Mouse (Mus musculus) adrenal gland, postnatal 14 days (tissue): ENCODE data around the gene Lrrk2. TPM values are rescaled to one million over a fixed set of nuclear protein-coding genes. Genes with fewer than 3 reads are reported as not detected.

Source experiments
- DNase-seq: peaks from one replicate; pipeline ENCODE4 v3.0.0; 2021; ENCODE audit warnings: mixed read lengths
- long read RNA-seq, 2 experiments: library from polyadenylated mRNA; stranded (forward); transcript quantifications; one replicate each; pipeline ENCODE4 v2.0.0; 2021
- total RNA-seq: library from RNA; stranded (reverse); gene quantifications from 2 replicates; pipeline ENCODE4 v1.2.3, GENCODE M21; 2021

Gene Lrrk2
- 31.0 and 44.6 TPM in 2 replicates for total RNA-seq
- long read RNA-seq, experiment 1, full-length matches to known transcripts = 6 of 20 reads
- long read RNA-seq, experiment 1, partial matches to known transcripts = 9 of 20 reads
- long read RNA-seq, experiment 1, other reads (novel, unspliced or antisense) = 5 of 20 reads
- long read RNA-seq, experiment 2, partial matches to known transcripts = 8 of 11 reads
- long read RNA-seq, experiment 2, other reads (novel, unspliced or antisense) = 1 of 11 reads

GRCm38 (mm10) chr15:91672645-91673568 is at the start of gene Lrrk2:
Gene Lrrk2, plus strand, starts transcription at chr15:91673175.
- peak; percentile 96 for DNase-seq

- no peak for DNase-seq
Measured at GRCm38 (mm10) chr15:91624475-91624874, 48.5 kb upstream of the Lrrk2 start.

- DNase-seq = no peak
Measured at GRCm38 (mm10) chr15:91629137-91629536, 43.8 kb upstream of the Lrrk2 start.

DNA sequence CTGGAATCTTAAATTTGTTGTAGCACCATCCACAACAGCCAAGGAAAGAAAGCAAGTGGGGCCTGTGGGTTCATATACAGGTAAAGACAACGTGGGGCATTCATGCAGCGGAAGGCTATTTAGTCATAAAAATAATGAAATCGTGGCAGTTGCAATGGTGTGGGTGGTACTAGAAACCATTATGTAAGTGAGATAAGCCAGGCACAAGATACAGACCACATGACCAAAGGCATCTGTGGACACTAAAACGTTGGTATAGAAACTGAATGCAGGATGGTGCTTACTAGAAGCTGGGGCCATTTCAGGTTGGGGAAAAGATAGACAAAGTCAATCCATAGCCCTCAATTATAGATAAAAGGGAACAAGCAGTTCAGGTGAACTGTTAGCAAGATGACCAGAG is 40.5 kb upstream of the Lrrk2 start:
- DNase-seq = no peak

DNA sequence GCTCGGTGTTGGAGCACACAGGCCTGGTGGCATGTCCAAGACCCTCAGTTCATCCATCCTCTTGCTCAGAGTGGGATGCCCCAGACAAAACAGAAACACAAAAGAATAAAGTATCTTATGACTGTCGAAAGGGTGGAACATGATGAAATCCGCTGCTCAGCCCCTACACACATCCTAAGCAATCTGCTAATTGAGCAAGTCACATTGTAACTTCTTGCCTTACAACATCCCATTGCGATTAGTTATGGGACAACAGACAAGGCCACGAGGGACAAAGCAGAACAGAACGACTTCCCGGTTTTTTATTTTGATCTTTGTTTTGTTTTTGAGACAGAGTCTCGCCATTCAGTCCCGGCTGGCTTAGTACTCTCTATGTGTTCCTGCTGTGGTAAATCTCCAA is 39.9 kb upstream of the Lrrk2 start:
- DNase-seq = no peak

DNA sequence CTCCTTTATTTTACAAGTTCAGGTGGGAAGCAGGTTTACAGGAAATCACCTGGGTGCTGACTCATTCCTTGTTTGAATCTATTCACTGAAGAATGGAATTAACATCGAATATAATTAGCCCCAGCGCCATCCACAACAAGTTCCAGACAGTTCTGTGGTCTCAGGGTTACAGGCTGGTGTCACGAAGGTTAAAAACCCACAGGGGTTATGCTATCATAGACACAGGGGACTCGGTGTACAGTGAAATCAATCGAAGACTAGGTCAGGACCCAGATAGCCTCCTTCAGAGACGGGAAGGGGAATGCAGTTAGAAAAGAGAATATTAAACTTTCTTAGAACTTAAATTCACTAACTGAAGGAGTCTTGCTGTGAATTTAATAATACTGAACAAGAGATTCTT is 39.2 kb upstream of the Lrrk2 start:
- DNase-seq = no peak

DNA sequence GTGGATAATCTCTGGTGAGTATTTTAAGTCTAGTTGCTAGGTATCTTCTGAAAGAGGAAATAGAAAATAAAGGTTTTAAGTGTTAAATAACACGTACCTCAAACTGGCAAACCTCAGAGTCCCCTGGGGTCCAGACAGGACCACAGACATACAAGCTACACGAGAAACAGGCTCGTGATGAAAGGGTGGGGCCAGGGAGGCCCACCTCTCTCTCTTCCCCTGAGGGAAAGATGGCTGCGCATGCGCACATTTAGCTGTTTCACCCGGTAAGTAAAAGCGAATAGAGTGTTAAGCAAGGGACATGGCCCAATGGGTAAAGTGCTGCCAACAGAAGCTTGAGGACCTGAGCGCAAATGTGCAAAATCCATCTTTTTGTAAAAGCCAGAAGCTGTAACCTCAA is 38.7 kb upstream of the Lrrk2 start:
- DNase-seq = peak; percentile 32

- DNase-seq = no peak
Measured at GRCm38 (mm10) chr15:91641631-91642030, 31.3 kb upstream of the Lrrk2 start.

DNA sequence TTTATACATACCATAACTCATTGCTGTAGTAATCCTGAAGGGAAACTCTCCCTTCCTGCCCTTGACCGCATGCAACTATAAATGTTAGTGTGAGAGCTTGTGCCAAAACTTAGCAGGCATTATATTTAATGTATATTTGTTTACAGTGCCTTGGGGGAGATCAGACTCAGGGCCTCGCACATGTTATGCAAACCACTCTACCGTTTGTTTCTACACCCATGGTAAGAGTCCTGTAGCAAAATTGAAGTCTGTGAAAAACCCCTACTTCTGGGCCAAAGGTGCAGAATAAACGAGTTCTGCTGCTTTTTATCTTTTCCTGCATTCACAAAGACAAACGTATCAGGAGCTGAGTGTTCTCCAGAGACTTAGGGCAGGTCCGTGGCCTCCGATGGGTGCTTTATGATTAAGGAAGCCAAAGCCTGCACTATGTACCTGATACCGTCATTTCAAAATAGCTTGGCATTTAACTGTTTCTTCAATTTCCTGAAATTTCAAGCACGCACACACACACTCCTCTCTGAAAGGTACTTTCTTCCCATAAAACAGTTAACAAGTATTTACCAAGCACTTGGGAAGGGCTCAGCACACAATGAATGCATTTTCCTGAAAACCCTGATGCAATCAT is 30.2 kb upstream of the Lrrk2 start:
- DNase-seq = no peak

- no peak for DNase-seq
Measured at GRCm38 (mm10) chr15:91643632-91644348, 29.2 kb upstream of the Lrrk2 start.

DNA sequence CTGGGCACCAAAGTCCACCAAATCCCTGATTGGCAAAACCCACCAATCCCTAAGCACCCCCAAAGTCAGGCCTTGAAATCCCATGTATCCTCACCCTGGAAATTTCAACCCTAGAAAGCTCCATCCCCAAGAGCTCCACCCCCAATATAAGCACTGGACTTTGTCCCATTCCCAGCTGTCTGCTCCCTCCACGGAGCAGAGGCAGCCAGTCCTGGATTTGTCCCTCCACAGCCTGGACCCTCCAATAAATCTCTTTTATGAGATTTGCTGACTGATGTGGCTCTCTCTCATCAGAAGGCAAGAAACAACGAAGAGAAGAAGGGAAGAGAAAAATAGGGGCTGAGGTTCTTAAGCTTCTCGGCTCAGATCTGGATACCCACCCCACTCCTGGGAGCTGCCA is 22.7 kb upstream of the Lrrk2 start:
- no peak for DNase-seq

DNA sequence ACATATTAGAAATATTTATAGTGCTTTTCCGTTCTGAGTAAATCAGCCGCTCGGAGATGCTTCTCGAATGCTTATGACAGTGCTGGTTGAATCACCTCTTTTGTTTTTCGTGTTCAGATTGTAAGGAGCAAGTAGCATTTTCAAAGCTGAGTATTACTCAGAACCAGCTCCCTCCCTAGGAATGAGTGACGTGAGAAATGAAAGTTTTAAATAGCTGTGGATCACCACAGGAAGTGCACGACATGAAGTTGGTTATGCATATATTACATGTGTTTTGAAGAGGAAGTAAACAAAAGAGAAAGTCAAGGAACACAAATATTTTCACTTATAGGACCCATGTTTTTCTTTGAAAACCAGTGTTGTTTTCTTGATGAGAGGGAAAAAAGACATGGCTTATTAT is 21.5 kb upstream of the Lrrk2 start:
- DNase-seq = no peak

DNA sequence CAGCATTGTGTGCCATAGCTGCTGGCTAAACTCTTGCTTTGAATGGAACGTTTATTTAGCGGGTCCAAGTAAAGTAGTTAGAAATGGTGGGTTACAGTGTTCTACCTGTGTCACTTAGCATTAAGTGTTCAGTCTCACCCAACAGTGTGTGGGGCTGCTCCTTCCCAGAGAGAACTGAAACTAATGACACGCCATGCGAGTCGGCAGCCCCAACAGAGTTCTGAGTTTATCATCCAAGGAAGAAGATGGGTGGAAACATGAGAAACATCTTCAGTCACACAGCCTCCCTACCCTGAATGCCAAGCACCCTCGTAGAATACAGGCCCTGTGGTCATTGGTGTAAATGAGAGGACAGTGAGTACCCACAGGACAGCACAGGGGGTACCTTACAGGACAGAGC is 14.7 kb upstream of the Lrrk2 start:
- DNase-seq = no peak

GRCm38 (mm10) chr15:91660277-91661078 is 12.5 kb upstream of the Lrrk2 start:
- DNase-seq = no peak

DNA sequence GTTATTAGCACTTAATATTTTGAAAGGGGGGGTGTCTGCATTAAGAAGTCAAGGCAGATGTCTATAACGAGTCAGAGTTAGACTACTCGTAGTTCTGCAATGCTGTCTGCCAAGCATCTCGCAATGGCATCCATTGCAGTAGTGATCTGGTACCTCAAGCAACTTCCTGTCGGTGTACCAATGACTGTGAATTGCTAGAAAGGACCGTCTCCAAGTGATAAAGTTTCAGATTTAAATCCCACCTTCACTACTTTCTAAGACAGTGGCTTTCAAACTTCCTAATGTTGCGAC is 12.0 kb upstream of the Lrrk2 start:
- no peak for DNase-seq

DNA sequence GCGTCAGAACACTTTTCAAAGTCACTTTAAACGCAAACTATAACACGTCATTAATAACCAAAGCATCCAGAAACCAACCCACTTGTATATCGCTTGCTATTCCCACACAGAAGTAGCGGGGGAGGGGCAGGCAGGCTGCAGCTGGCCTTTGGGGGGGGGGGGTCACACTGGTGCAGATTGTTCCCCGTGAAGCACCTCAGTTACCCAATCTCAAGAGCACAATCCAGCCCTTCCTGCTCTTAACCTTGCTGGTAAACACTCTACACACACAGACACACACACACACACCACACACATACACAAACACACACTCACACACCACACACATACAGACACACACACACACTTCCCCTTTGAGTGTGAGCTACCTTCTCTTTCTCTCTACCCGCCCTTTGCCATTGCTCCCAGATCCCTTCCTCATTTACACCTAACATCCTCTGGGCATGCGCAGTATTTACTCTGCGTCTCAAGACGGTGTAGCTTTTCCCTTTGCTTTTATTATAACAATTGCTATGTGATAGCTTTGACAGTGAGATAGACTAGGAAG is 8.3 kb upstream of the Lrrk2 start:
- no peak for DNase-seq

DNA sequence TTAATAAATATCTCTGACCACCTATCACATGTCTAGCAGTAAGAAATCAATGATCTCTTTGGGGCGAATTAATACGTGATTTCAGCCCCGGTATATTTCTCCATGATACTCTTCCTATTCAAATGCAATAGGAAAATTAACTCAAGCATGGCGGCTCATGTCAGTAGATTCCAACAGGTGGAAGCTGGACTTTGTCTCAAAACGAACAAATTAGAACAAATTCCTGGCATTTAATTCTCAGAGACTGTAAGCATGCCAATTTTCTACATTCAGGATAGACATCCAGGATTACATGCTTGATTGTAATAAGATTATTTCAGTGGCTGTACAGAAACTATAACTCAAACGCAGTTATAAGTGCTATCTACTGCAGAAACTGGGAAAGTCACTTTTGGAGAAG is 7.4 kb upstream of the Lrrk2 start:
- no peak for DNase-seq

GRCm38 (mm10) chr15:91671216-91671615 is 1.8 kb upstream of the Lrrk2 start:
- no peak for DNase-seq

GRCm38 (mm10) chr15:91671987-91672386 is 988 bp upstream of the Lrrk2 start:
- DNase-seq = no peak

DNA sequence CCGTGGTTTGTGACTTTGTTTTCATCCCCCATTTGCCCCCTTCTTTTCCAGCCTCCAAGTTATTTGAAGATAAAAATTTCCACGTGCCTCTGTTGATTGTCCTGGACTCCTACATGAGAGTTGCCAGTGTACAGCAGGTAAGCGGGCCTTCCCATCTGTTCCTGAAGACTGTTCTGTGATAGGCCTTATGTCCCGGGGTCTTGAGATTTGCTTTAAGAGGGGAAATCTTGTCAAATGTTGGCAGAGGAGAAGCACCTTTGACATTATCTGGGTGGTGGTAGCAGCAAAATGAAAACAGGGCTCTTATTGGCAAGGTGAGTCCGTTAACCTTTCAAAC is 562 bp downstream of the Lrrk2 start:
- peak; percentile 12 for DNase-seq

GRCm38 (mm10) chr15:91680116-91680515 is 7.1 kb downstream of the Lrrk2 start:
- no peak for DNase-seq
